Mouse (Mus musculus) stomach, embryonic 16.5 days (tissue): ENCODE measurements around the gene Actg1. TPM values are rescaled to one million over a fixed set of nuclear protein-coding genes. Genes with fewer than 3 reads are reported as not detected.

Source experiments
- ATAC-seq: fragments of 200-750 bp; cut with Nextera tagmentation; 2 replicates; pipeline ENCODE4 v1.8.0; 2017; ENCODE audit warnings: moderate number of reproducible peaks, moderate TSS enrichment; ENCODE audit not compliant: insufficient read depth, low FRiP score
- H3K27ac ChIP-seq: fragments of 300-500 bp; sonication (generic); 2 replicates; pipeline ENCODE4 v1.5.1; 2014; ENCODE audit warnings: low read length
- H3K27me3 ChIP-seq: fragments of 300-500 bp; sonication (generic); 2 replicates; pipeline ENCODE4 v1.6.1; 2014; ENCODE audit warnings: low read length, control low read depth, mixed read lengths; ENCODE audit not compliant: control insufficient read depth, insufficient read depth
- H3K36me3 ChIP-seq: fragments of 300-500 bp; sonication (generic); 2 replicates; pipeline ENCODE4 v1.6.1; 2014; ENCODE audit warnings: low read length; ENCODE audit not compliant: control insufficient read depth, insufficient read depth
- H3K4me1 ChIP-seq: fragments of 300-500 bp; sonication (generic); 2 replicates; pipeline ENCODE4 v1.6.1; 2014; ENCODE audit warnings: low read length, control low read depth, mixed read lengths; ENCODE audit not compliant: control insufficient read depth, insufficient read depth
- H3K4me2 ChIP-seq: fragments of 300-500 bp; sonication (generic); 2 replicates; pipeline ENCODE4 v1.6.1; 2014; ENCODE audit warnings: low read depth, low read length, mixed read lengths
- H3K4me3 ChIP-seq: fragments of 300-500 bp; sonication (generic); replicated peaks from 2 replicates; pipeline ENCODE4 v1.5.1; 2014; ENCODE audit warnings: mild to moderate bottlenecking, low read length
- H3K9ac ChIP-seq: fragments of 300-500 bp; sonication (generic); 2 replicates; pipeline ENCODE4 v1.6.1; 2014; ENCODE audit warnings: low read length
- H3K9me3 ChIP-seq: fragments of 300-500 bp; sonication (generic); replicated peaks from 2 replicates; pipeline ENCODE4 v1.6.1; 2016; ENCODE audit warnings: low read length, control low read depth; ENCODE audit not compliant: control insufficient read depth
- WGBS: fragments of 180-500 bp; shearing (Covaris S2); extraction: QIAGEN DNeasy Blood & Tissue Kit; methylation state at CpG from one replicate; pipeline ENCODE4 v1.1.7; 2014; 5-methylcytosine and 5-hydroxymethylcytosine counted together
- polyA plus RNA-seq: library from polyadenylated mRNA; unstranded; fragments of >200 nt; fragmentation: Nextera tagmentation; extraction: Ambion mirVana; gene quantifications from 2 replicates; pipeline ENCODE4 v1.2.1, GENCODE M21; 2015

Actg1 gene
- polyA plus RNA-seq, 1 experiment from 2014 or later, result 2,700 TPM

DNA sequence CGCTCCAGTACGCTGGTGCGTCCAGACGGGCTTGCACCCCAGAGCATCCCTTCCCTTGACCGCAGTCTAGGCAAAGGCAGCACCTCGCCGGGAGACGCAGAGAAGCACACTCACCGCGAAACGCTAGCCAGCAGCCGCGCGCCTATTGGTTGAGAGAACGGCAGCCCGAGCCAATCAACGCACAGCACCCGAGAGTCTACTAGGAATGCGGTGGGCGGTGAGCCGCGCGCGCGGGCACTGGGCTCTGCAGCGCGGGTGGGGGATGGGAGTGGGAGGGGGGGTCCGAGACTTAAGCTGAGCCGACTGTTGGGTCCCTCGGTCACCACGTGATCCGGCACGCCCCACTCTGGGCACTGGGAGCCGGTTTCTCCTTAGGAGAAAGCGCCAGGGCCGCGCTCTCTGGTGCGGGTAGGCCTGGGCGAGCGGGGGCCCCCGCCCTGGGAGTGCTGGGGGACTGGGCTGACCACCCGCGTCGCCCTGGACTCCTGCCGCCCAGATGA lies 37.5 kb downstream of the Actg1 start:
- peak overlapping the region; percentile 80 for H3K9ac ChIP-seq
- peaks cover 48% of the 10 kb centered on the region for H3K4me1 ChIP-seq

DNA sequence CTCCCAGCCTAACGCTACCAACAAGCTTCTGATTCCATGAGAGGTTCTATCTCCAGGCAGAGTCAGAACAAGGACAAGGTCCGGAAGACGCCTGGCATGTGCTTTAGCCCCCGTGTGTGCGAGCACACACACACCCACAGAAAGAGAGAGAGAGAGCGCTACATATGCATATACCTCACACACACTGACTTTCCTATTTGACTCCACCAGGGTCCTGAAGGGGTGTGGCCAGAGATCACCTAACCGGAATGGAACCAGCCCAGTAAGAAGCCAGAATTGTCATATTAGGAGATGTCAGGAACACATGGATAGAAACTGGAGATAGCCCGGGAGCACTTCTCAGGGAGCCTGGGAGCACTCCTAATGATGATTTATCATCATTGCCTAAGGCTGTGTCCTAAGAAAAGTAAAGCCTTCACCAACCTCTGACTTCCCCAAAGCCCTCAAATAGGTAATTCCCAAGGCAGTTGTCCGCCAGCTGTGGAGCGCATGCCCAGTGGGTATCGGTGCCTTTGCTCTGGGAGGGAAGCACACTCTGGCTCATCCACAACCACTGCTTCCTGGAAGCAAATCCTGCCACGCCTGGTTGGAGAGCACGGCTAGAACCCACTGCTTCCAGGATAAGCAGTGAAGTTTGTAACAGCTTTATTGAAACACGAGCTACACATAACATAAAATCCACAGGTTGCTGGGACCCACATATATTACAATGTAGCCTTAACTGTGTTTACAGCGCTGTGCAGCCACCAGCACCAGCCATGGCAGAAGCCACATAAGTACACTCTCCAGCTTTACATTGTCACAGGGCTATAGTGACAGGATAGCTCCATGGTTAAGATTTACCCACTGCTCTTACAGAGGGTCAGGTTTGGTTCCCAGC lies 39.7 kb downstream of the Actg1 start:
- H3K4me2 ChIP-seq, result no peak overlapping the region
- H3K9me3 ChIP-seq, result no peaks in the 10 kb centered on the region
- no peak overlapping the region for H3K4me3 ChIP-seq
- H3K4me1 ChIP-seq, result peaks cover 52% of the 10 kb centered on the region
- peaks cover 3% of the 10 kb centered on the region; the same call in 1 of the 2 replicates for H3K27me3 ChIP-seq
- H3K36me3 ChIP-seq, result no peaks in the 10 kb centered on the region
- H3K9ac ChIP-seq, result no peak overlapping the region
- H3K27ac ChIP-seq, result no peak overlapping the region
- ATAC-seq, result no peak
- WGBS, result 45% methylated on average over 15 of the region's 15 CpGs

More for the DNA sequence above, 37.5 kb downstream of the Actg1 start:
- H3K27me3 ChIP-seq, result peaks cover 3% of the 10 kb centered on the region; the same call in 1 of the 2 replicates
- H3K9me3 ChIP-seq, result no peaks in the 10 kb centered on the region
- peak overlapping the region; percentile 54 for H3K4me3 ChIP-seq
- 0% methylated on average over 45 of the region's 45 CpGs for WGBS
- peak overlapping the region; percentile 87 for H3K27ac ChIP-seq
- ATAC-seq, result peak; percentile 90
- peak overlapping the region; percentile 89 for H3K4me2 ChIP-seq
- H3K36me3 ChIP-seq, result no peaks in the 10 kb centered on the region

DNA sequence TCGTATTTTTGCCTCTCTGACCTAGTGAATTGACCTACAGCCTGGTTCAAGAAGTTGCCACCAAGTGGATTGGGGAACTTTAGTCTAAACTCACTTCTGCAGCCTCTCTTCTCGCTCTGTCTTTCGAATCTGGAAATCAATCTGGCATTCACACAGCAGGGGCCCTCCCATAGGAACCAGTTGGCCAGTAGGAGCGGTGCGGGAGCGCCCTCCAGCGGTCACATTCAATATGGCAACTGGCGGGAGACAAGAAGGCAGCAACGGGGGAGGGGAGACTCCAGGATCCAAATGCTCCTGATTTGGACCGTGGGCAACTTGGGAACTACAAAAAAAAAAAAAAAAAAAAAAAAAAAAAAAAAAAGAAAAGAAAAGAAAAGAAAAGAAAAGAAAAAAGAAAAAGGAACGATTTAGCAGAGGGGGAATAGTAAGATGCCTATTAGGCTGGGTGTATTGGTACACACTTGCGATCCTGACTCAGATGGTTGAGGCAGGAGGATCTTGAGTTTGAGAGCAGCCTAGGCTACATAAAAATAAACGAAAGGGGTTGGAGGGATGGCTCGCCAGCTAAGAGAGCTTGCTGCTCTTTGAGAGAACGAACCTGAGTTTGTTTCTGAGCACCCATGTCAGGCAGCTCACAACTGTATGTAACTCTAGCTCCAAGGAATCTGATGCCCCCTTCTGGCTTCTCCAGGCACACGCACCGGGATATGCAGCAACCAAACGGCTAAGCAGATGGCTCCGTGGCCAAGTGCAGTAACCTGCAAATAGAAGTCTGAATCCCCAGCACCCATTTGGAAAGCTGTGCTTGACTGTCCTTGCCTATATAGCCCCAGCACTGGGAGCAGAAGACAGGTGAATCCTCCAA lies 40.5 kb downstream of the Actg1 start:
- Histone ChIP-seq H3K27me3 (peaks cover 3% of the 10 kb centered on the region; the same call in 1 of the 2 replicates), H3K9ac (peak overlapping the region; percentile 49), H3K36me3 (no peaks in the 10 kb centered on the region), H3K4me1 (peaks cover 52% of the 10 kb centered on the region), H3K27ac (no peak overlapping the region), H3K4me3 (no peak overlapping the region), H3K9me3 (no peaks in the 10 kb centered on the region), H3K4me2 (peak overlapping the region; percentile 27; the same call in 1 of the 2 replicates)
- WGBS, result 6% methylated on average over 19 of the region's 19 CpGs
- ATAC-seq, result no peak

DNA sequence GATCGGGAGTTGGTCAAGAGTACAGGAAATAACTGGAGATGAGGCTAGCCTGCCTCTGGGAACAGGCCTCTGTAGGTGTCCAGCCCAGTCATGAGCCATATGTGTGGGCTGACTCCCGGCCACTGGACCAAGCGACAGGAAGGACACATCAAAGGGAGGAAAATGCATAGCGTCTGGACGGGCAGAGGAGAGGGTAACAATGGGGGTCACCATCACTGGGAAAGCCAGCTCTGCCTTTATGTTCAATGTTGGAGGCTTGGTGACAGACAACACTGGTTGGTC lies 41.3 kb downstream of the Actg1 start:
- ATAC-seq, result no peak
- Histone ChIP-seq H3K9me3 (no peaks in the 10 kb centered on the region), H3K36me3 (no peaks in the 10 kb centered on the region), H3K9ac (peak overlapping the region; percentile 49), H3K27me3 (peaks cover 3% of the 10 kb centered on the region; the same call in 1 of the 2 replicates), H3K4me1 (peaks cover 51% of the 10 kb centered on the region), H3K4me3 (no peak overlapping the region), H3K4me2 (no peak overlapping the region), H3K27ac (no peak overlapping the region; the same call in 1 of the 2 replicates)
- WGBS, result 36% methylated on average over 5 of the region's 5 CpGs

DNA sequence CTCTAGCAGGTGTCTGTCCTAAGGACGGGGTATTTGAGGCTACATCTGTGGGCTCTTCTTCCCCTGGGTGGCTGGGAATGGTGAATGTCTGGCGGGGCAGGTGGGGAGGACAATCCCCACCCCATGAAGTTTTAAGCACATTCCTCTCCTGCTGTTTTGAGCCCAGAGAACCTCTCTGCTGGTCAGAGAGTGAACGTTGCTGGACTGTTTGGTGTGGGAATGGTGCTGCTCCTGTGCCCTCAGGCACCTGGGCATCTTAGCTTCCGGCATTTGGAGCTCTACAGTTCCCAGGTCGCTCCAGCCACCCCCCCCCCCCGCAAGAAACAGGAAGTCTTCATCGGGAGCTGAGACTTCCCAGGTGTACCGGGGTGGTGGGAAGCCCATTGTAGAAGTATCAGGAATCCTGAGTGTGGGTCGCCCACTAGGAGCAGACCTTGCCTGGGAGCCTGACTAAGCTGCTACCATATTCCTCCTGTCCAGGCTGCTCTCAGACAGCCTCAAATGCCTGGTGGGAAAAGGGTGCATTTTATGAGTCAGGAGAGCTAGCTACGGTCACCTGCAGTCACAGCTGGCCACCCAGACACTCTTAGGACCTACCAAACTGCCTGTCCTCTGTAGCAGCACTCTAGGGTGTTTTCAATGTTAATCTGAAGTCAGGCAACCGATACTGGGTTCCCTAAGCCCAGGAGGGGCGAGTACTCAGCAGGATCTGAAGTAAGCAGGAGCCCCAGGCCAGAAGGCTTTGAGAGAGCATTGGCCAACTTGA lies 41.8 kb downstream of the Actg1 start:
- Histone ChIP-seq H3K4me2 (no peak overlapping the region), H3K4me3 (no peak overlapping the region), H3K27ac (no peak overlapping the region; the same call in 1 of the 2 replicates), H3K4me1 (peaks cover 45% of the 10 kb centered on the region), H3K27me3 (peaks cover 3% of the 10 kb centered on the region; the same call in 1 of the 2 replicates), H3K36me3 (no peaks in the 10 kb centered on the region), H3K9me3 (no peaks in the 10 kb centered on the region), H3K9ac (peak overlapping the region; percentile 49; the same call in 1 of the 2 replicates)
- 63% methylated on average over 12 of the region's 12 CpGs for WGBS
- ATAC-seq, result no peak

DNA sequence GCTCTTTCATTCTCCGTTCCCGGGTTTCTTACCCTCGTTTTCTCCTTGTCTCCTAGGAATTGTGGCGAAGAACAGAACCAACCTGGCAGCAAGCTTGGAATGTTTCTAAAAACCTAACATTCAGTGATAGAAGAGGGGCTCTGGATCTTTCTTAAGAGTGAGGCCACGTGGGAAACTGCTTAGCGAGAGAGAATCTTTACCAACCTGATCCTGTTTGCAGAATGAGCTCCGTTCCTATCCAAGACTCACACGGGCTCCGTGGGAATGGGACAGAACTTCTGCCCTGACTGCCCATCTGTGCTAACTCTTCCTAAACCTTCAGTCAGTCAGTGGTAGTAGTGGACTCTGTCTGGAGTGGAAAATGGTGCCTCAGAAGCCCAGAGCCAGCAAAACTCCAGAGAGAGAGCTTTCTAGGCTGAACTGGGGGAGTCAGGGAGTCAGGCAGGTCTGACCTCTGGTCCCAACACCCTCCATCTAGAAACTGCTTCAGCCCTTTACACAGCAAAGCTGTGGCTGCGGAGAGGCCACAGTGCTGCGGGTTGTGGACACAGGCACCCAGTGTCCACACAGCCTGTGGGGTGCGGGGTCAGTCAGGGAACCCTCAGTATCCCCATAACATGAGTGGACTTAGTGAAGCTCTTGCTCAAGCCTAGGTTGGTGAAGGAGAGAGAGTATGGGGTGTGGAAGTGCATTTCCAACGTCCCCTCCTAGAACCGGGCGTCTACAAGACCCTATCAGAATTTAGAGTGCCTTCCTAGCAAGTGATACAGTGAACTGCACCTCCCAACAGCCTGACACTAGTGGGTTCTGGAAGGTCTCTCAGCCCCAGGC lies 42.6 kb downstream of the Actg1 start:
- Histone ChIP-seq H3K4me3 (peak overlapping the region; percentile 59), H3K27me3 (peaks cover 3% of the 10 kb centered on the region; the same call in 1 of the 2 replicates), H3K27ac (peak overlapping the region; percentile 75), H3K9me3 (no peaks in the 10 kb centered on the region), H3K36me3 (no peaks in the 10 kb centered on the region), H3K4me2 (peak overlapping the region; percentile 95), H3K4me1 (peaks cover 40% of the 10 kb centered on the region), H3K9ac (peak overlapping the region; percentile 71)
- 21% methylated on average over 15 of the region's 15 CpGs for WGBS
- ATAC-seq, result no peak

DNA sequence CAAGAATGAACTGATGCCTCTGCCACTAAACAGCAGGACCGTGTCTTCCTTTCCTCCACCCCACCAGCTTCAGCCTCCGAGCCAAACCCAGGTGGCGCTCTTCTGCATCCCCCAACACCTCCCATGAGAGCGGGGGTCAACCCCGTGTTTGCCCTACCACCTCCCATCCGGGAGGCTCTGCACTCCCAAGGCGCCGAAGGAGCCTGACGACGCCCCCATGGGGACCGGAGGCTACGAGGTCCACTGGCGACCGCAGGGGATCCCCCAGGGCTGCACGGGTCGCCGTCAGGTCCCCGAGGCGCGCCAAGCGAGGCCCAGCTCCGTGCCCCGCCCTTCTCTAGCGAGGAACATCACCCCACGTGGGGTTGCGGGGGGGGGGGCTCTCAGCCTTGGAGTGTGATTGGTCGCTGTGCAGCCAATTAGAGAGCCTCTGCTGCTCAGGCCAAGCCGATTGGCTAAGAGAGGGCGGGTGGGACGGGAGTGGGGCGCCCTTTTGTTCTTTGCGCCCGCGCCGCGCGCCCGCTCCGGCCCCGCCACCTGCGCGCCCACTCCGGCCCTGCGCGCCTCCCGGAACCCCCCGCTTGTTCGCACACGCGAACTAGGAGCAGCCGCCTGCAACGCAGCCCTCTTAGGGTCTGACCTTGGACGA lies 43.3 kb downstream of the Actg1 start:
- Histone ChIP-seq H3K27ac (peak overlapping the region; percentile 75), H3K27me3 (peaks cover 3% of the 10 kb centered on the region; the same call in 1 of the 2 replicates), H3K4me1 (peaks cover 36% of the 10 kb centered on the region), H3K4me2 (peak overlapping the region; percentile 95), H3K9ac (peak overlapping the region; percentile 82), H3K4me3 (peak overlapping the region; percentile 59), H3K9me3 (no peaks in the 10 kb centered on the region), H3K36me3 (no peaks in the 10 kb centered on the region)
- WGBS, result under 1% methylated on average over 53 of the region's 53 CpGs
- ATAC-seq, result peak; percentile 93
